Mouse (Mus musculus) MEL (cell line): ENCODE measurements around the gene Epha4. TPM values are rescaled to one million over a fixed set of nuclear protein-coding genes. Genes with fewer than 3 reads are reported as not detected.

Experiments used
- DNase-seq: peaks from one replicate; pipeline ENCODE4 v3.0.0; 2011; ENCODE audit warnings: low read depth, low spot score
- H3K27ac ChIP-seq: 2 replicates; pipeline ENCODE4 v1.5.1; 2012; ENCODE audit warnings: low read depth, mild to moderate bottlenecking, control low read depth, low read length, moderate library complexity; ENCODE audit not compliant: control insufficient read depth
- H3K27me3 ChIP-seq, 2 experiments: fragments of 150-350 bp in 1 of 2; sonication (generic) in 1 of 2; 2 replicates each; pipeline ENCODE4 v1.6.1; 2012; ENCODE audit warnings: low read length in 2 of 2, mild to moderate bottlenecking in 2 of 2, improper control_type of control experiment in 1 of 2, moderate library complexity in 1 of 2; ENCODE audit not compliant: insufficient read depth in 2 of 2, control insufficient read depth in 1 of 2
- H3K36me3 ChIP-seq, 2 experiments: 2 replicates each; pipeline ENCODE4 v1.6.1; 2012 to 2014; ENCODE audit warnings: low read length in 2 of 2, improper control_type of control experiment in 1 of 2, inconsistent platforms in 1 of 2, mild to moderate bottlenecking in 1 of 2; ENCODE audit not compliant: insufficient read depth in 2 of 2, control insufficient read depth in 1 of 2
- H3K4me1 ChIP-seq, 2 experiments: fragments of 150-350 bp in 1 of 2; sonication (generic) in 1 of 2; 2 replicates each; pipeline ENCODE4 v1.6.1; 2012; ENCODE audit warnings: low read length in 2 of 2, improper control_type of control experiment in 1 of 2, mild to moderate bottlenecking in 1 of 2; ENCODE audit not compliant: insufficient read depth in 2 of 2, control insufficient read depth in 1 of 2
- H3K4me3 ChIP-seq, 2 experiments: fragments of 150-350 bp in 1 of 2; sonication (generic) in 1 of 2; 2 replicates each; pipeline ENCODE4 v1.5.1; 2012; ENCODE audit warnings: low read depth in 2 of 2, low read length in 2 of 2, mild to moderate bottlenecking in 2 of 2, moderate library complexity in 2 of 2, control low read depth in 1 of 2, improper control_type of control experiment in 1 of 2; ENCODE audit not compliant: control insufficient read depth in 1 of 2, insufficient read depth in 1 of 2
- H3K79me2 ChIP-seq: 2 replicates; pipeline ENCODE4 v1.6.1; 2012; ENCODE audit warnings: mild to moderate bottlenecking, low read length, moderate library complexity; ENCODE audit not compliant: control insufficient read depth, poor library complexity, insufficient read depth
- H3K9ac ChIP-seq: 2 replicates; pipeline ENCODE4 v1.6.1; 2012; ENCODE audit warnings: low read depth, mild to moderate bottlenecking, control low read depth, low read length, moderate library complexity; ENCODE audit not compliant: control insufficient read depth, poor library complexity, severe bottlenecking
- H3K9me3 ChIP-seq: fragments of 150-350 bp; sonication (generic); replicated peaks from 2 replicates; pipeline ENCODE4 v1.6.1; 2012; ENCODE audit warnings: mild to moderate bottlenecking, low read length, improper control_type of control experiment, moderate library complexity; ENCODE audit not compliant: insufficient read depth
- CHD1 ChIP-seq: IDR thresholded peaks from 2 replicates; pipeline ENCODE4 v1.6.1; 2012; ENCODE audit warnings: low read depth, mild to moderate bottlenecking, inconsistent platforms, low read length, improper control_type of control experiment
- E2F4 ChIP-seq: IDR thresholded peaks from 2 replicates; pipeline ENCODE4 v1.6.1; 2011; ENCODE audit warnings: low read depth, low read length, improper control_type of control experiment, borderline replicate concordance
- EP300 ChIP-seq, 2 experiments: IDR thresholded peaks; 2 replicates each; pipeline ENCODE4 v1.6.1; 2011; ENCODE audit warnings: improper control_type of control experiment in 2 of 2, low read length in 2 of 2, low read depth in 1 of 2, mild to moderate bottlenecking in 1 of 2
- ETS1 ChIP-seq: IDR thresholded peaks from 2 replicates; pipeline ENCODE4 v1.6.1; 2012; ENCODE audit warnings: low read depth, mild to moderate bottlenecking, inconsistent platforms, low read length, improper control_type of control experiment, moderate library complexity
- GABPA ChIP-seq: IDR thresholded peaks from 2 replicates; pipeline ENCODE4 v1.6.1; 2012; ENCODE audit warnings: low read depth, mild to moderate bottlenecking, inconsistent platforms, low read length, improper control_type of control experiment, moderate library complexity
- JUND ChIP-seq: IDR thresholded peaks from 2 replicates; pipeline ENCODE4 v1.6.1; 2011; ENCODE audit warnings: low read depth, mild to moderate bottlenecking, improper control_type of control experiment, low read length
- KAT2A ChIP-seq: conservative IDR thresholded peaks from 2 replicates; pipeline ENCODE4 v1.6.1; 2012; ENCODE audit warnings: low read depth, low read length, improper control_type of control experiment, inconsistent platforms
- MAFK ChIP-seq: IDR thresholded peaks from 2 replicates; pipeline ENCODE4 v1.6.1; 2011; ENCODE audit warnings: low read depth, mild to moderate bottlenecking, low read length, improper control_type of control experiment, borderline replicate concordance
- MAZ ChIP-seq: IDR thresholded peaks from 2 replicates; pipeline ENCODE4 v1.6.1; 2012; ENCODE audit warnings: low read depth, mild to moderate bottlenecking, inconsistent platforms, low read length, improper control_type of control experiment
- MXI1 ChIP-seq: IDR thresholded peaks from 2 replicates; pipeline ENCODE4 v1.6.1; 2011; ENCODE audit warnings: mild to moderate bottlenecking, low read depth, low read length, improper control_type of control experiment
- MYB ChIP-seq: IDR thresholded peaks from 2 replicates; pipeline ENCODE4 v1.6.1; 2011; ENCODE audit warnings: mild to moderate bottlenecking, low read depth, low read length, improper control_type of control experiment
- NELFE ChIP-seq: IDR thresholded peaks from 2 replicates; pipeline ENCODE4 v1.6.1; 2011; ENCODE audit warnings: low read depth, low read length, improper control_type of control experiment
- POLR2AphosphoS5 ChIP-seq: IDR thresholded peaks from 2 replicates; pipeline ENCODE4 v1.6.1; 2012; ENCODE audit warnings: low read depth, borderline replicate concordance, mild to moderate bottlenecking, inconsistent platforms, low read length, moderate library complexity, mixed read lengths
- SMC3 ChIP-seq: IDR thresholded peaks from 2 replicates; pipeline ENCODE4 v1.6.1; 2011; ENCODE audit warnings: low read depth, low read length, improper control_type of control experiment
- TAL1 ChIP-seq: IDR thresholded peaks from 2 replicates; pipeline ENCODE4 v1.6.1; 2012; ENCODE audit warnings: mild to moderate bottlenecking, inconsistent platforms, low read length, moderate library complexity, mixed read lengths
- TBP ChIP-seq: IDR thresholded peaks from 2 replicates; pipeline ENCODE4 v1.8.0; 2011; ENCODE audit warnings: low read depth, low read length, improper control_type of control experiment
- TCF12 ChIP-seq: IDR thresholded peaks from 2 replicates; pipeline ENCODE4 v1.6.1; 2014; ENCODE audit warnings: low read depth, mild to moderate bottlenecking, inconsistent platforms, low read length, improper control_type of control experiment, moderate library complexity
- UBTF ChIP-seq: IDR thresholded peaks from 2 replicates; pipeline ENCODE4 v1.6.1; 2012; ENCODE audit warnings: low read depth, mild to moderate bottlenecking, inconsistent platforms, low read length, improper control_type of control experiment, moderate library complexity, borderline replicate concordance; ENCODE audit not compliant: insufficient read depth
- polyA plus RNA-seq, 2 experiments: library from polyadenylated mRNA; stranded (reverse) in 1 of 2; unstranded in 1 of 2; fragments of >175 nt in 1 of 2; fragments of >200 nt in 1 of 2; gene quantifications; 2 replicates each; pipeline versions ENCODE4 v1.2.1 to v1.2.4; 2012; ENCODE audit warnings: low replicate concordance in 2 of 2, low read depth in 1 of 2; ENCODE audit not compliant: insufficient read length in 2 of 2, insufficient read depth in 1 of 2, missing spikeins in 1 of 2
- total RNA-seq: library from RNA; depleted of rRNA; stranded (reverse); fragments of 300-350 nt; gene quantifications from 2 replicates; pipeline ENCODE4 v1.2.3, GENCODE M21; 2012

Epha4 gene
- total and polyA plus RNA-seq, 3 experiments: not detected

- H3K4me1 ChIP-seq: no peaks in the 10 kb centered on the region
Observed at GRCm38 (mm10) chr1:77402942-77403341, 111.9 kb downstream of the Epha4 start.

GRCm38 (mm10) chr1:77401465-77401864, 113.4 kb downstream of the Epha4 start:
- Histone ChIP-seq H3K27ac (no peak overlapping the region), H3K9ac (no peak overlapping the region), H3K9me3 (no peaks in the 10 kb centered on the region), H3K4me1 (no peaks in the 10 kb centered on the region), H3K79me2 (no peaks in the 10 kb centered on the region), H3K27me3 (no peaks in the 10 kb centered on the region), H3K36me3 (no peaks in the 10 kb centered on the region), H3K4me3 (no peak overlapping the region)
- DNase-seq: no peak
- TF ChIP-seq TBP (no peak), MXI1 (no peak), MYB (no peak), TAL1 (no peak), MAFK (no peak)

More at GRCm38 (mm10) chr1:77402942-77403341, 111.9 kb downstream of the Epha4 start:
- Histone ChIP-seq H3K36me3 (no peaks in the 10 kb centered on the region), H3K9me3 (no peaks in the 10 kb centered on the region), H3K9ac (no peak overlapping the region), H3K4me3 (no peak overlapping the region), H3K27ac (no peak overlapping the region), H3K27me3 (no peaks in the 10 kb centered on the region), H3K79me2 (no peaks in the 10 kb centered on the region)
- DNase-seq: no peak
- TF ChIP-seq MXI1 (no peak), E2F4 (no peak), KAT2A (no peak), JUND (no peak), CHD1 (no peak), EP300 (IDR thresholded peaks at IDR 0.05; ENCODE audit: low read depth in 1 of 2, low read length in 2 of 2) (no peak), MAZ (no peak), SMC3 (no peak), POLR2AphosphoS5 (no peak), GABPA (no peak), NELFE (no peak), UBTF (no peak), ETS1 (no peak), TCF12 (no peak)
